Mouse (Mus musculus) urinary bladder, postnatal 14 days (tissue): ENCODE results near the gene Cox20.
"Not testable (repeated sequence)": the region's sequence is repeated elsewhere in the genome, so short reads cannot be mapped to it uniquely, and the experiment has no call there.

ENCODE experiments used
- DNase-seq: peaks from one replicate; pipeline ENCODE4 v3.0.0; 2021; ENCODE audit warnings: low spot score

Cox20 gene

DNA sequence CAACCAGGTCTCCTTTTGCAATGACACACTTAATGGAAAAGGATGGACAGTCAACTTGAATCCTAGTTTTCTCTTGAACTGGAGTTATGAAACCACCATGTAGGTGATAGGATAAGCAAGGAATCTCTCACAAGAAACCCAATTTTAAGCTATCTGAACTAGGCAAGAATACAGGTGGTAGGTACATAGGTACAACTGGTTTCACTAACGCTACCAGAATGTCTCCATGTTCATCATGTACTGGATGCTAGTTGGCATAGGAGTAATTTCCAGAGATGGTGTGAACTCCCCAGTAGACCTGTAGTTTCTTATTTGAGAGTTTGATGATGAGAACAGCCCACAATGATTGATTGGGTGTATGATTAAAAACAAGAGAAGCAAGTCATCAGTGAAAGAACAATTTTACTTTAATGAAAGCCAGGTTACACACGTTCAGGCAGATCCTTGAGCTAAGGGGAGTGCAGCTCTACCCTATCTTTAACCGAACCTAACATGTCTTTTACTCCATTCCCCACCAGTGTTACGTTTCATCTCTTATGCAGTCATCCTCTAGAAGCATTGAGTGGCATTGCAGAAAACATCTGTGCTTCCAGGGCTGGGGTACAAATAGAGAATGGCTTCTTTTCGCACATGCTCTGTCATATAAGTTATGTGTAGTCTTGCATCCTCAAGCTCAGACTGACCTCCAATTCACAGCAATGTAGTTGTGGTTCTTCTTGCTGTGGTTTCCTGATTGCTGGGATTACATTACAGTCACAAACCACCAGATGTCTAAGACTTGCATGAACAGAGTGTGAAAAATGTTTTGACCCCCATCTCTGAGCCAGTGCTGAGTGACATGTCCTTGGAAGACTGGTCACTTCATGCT is 2.0 kb downstream of the Cox20 start:
- DNase-seq = no peak

GRCm38 (mm10) chr1:178321730-178322357 is 2.9 kb downstream of the Cox20 start:
- no peak for DNase-seq

GRCm38 (mm10) chr1:178323235-178323634 is 4.3 kb downstream of the Cox20 start:
- no peak for DNase-seq

GRCm38 (mm10) chr1:178324568-178324967 is 5.6 kb downstream of the Cox20 start:
- no peak for DNase-seq

DNA sequence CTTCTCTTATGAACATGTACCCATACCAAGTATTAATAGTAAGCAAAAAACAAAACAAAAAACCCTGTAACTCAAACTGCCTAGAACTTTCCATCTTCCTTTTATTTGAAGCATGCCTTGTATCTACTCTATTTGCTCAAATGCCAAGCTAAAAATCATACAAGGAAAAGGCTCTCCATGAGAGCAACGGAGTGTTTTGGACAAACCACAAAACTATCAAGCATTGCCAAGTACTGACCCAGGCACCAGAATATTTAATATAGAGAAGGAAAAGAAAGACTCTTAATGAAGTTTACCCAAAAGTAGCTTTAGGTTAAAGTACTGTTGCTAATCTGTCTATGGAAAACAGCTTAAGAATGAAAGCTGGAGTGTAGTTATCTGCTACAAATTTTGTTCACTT is 7.4 kb downstream of the Cox20 start:
- no peak for DNase-seq

GRCm38 (mm10) chr1:178326950-178327349 is 8.0 kb downstream of the Cox20 start:
- DNase-seq = no peak

DNA sequence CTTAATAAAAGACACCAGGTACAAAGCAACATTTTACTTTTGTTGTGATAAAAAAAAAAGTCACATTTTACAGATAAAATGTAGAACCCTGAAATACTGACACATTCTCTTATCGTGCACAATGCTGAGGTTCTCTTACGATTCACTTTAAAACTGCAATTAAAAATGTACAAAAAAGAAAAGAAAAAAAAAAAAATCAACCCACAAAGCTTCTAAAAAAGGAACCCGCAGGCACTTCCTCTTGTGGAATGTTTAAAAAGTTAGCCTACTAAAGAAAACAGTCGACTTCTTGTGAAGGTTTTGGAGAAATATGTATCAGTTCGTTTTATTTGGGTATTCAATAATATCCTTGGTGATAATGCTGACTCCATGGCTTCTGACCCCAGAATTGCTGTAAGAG is 10.1 kb downstream of the Cox20 start:
- DNase-seq = no peak

GRCm38 (mm10) chr1:178329946-178330345 is 11.0 kb downstream of the Cox20 start:
- DNase-seq = no peak

GRCm38 (mm10) chr1:178335860-178336261 is 16.9 kb downstream of the Cox20 start:
- DNase-seq = no peak

DNA sequence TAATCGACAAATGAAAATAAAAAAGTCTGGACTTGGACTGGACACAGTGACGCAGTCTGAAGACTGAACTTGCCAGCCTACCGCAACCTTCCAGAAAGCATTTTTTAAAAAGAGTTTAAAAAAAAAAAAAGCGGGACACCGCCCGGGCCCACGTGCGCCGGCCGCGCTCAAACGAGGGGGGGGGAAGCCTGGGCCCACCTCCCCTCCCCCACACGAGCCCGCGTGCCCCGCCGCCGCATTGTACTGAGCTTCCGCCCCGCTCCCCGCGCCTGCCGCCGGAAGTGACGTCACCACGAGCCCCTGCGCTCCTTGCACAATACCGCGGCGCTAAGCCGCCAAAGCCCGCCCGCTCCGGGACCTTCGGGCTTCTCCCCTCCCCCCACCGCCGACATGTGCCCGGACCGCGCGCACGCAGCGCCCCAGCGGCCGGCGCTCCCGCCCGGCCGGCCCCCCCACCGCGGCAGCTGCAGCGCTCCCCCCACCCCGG is 17.4 kb downstream of the Cox20 start:
- DNase-seq = peak; percentile 96

- DNase-seq = peak; percentile 31
Observed at GRCm38 (mm10) chr1:178336777-178337481, 18.0 kb downstream of the Cox20 start.

DNA sequence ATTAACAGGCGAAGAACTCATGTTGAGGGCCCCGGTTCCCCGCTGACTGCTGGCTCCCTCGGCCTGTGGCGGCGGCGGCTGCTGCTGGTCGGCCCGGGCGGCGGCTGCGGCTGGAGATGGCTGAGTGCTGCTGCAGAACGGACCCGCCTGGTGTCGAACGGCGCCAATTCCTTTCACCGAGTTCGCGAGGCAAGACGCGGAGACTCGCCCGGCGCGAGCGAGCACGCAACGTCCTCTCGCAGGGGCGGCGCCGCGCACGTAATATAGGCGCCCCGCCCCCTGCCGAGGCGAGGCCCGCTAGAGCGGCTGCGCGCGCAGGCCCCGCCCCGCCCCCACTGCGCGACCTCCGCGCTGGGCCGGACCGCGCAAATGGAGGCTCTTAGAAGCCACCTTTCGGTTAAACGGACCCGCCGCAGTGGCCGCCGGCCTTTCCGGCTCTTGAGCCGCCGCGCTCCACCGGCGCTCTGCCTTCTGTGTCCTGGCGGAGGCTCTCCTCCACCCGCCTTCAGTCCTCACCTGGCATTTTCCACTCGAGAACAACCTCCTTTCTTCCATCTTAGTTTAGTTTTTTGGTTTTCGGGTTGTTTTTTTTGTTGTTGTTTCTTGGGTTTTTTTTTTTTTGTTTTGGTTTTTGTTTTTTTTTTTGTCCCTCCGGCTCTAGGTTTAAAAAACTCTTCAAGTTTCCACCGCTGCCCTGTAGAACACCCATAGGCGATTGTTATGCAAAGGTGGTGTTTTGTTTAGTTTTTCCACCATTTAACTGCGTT is 18.8 kb downstream of the Cox20 start, which contains the start of gene Hnrnpu:
Hnrnpu (minus strand) TSS at position 247 of the 767 bp plus-strand sequence.
- peak; percentile 96 for DNase-seq

DNA sequence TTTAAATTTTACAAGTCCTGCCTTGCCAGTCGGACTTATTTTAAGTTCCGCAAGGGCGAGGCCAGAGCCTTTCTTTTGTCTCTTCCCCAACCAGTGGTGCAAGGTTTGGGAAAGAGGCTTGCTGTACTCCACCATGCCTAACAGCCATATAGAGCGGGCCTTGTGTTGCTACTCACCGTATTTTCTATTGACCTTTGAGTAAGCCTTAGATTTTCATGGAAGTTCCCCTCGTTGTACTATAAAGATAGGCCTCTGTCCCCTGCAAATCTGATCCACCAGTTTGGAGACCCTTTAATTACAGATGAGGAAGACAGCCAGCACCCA is 19.4 kb downstream of the Cox20 start:
- peak; percentile 34 for DNase-seq

- no peak for DNase-seq
Observed at GRCm38 (mm10) chr1:178340213-178340612, 21.3 kb downstream of the Cox20 start.

GRCm38 (mm10) chr1:178341435-178341834 is 22.5 kb downstream of the Cox20 start:
- DNase-seq = no peak

DNA sequence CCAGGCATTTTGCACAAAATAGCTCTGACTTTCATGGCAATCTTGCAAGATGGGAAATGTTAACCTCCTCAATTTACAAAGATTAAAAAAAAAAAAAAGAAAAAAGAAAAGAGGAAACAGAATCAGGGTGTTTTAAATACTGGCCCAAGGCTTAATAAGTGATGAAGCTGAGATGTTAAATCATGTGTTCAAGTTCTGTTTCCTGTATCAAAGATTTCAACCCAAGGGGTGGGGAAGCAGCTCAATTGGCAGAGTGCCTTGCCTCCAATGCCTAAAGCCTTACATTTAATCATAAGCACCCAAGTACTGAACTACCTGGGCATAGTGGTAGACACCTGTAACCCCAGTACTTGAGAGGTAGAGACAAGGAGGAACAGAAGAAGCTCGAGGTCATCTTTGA is 23.1 kb downstream of the Cox20 start:
- DNase-seq = no peak

DNA sequence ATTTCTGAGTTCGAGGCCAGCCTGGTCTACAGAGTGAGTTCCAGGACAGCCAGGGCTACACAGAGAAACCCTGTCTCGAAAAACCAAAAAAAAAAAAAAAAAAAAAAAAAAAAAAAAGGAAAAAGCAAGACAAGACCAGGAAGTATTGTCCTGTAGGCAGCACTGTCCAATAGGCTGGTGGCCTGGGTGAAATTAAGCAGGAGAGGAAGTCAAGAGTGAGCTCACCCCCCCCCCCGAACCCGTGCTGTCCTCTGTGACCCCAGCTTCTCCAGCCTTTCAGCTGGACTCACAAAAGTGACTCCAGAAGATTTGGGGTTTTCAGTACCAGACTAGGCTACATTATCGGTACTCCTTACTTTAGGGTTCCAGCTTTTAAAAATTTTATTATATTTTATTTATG is 23.7 kb downstream of the Cox20 start:
- DNase-seq = no peak

GRCm38 (mm10) chr1:178344071-178344805 is 25.3 kb downstream of the Cox20 start:
- DNase-seq = not testable (repeated sequence)

DNA sequence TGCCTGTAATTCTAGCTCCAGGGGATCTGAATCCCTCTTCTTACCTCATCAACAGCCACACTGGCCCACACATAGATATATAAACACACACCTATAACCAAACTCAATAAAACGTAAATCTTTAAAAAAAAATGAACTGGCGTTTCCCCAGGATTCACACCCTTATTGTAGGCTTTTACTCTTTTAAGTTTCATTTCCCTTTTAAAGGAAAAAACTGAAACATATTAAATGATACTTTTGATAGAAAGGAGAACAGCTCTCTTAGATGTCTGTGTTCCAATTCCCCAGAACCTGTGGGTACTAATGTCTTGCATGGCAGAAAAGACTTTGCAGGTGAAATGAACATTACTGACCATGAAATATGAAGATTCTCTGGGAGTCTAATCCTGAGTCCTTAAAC is 31.9 kb downstream of the Cox20 start:
- DNase-seq = no peak

GRCm38 (mm10) chr1:178351643-178352042 is 32.7 kb downstream of the Cox20 start:
- DNase-seq = no peak

DNA sequence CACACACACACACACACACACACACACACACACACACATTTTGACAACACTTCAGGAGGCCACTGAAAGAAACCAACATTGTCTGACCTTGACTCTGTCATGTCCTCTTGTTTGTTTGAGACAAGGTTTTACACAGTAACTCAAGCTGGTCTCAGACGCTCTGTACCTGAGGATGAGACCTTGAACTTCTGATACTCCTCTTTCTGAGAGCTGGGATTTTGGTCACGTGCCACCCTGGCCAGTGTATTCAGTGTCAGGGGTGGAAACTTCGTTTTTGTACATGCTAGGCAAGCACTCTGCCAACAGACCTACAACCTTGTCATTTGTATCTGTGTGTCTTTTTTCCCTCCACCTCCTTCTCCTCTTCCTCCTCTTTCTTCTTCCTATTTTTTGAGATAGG is 35.6 kb downstream of the Cox20 start:
- no peak for DNase-seq
